Mouse (Mus musculus): ENCODE results near the gene Txnrd1. TPM values are rescaled to one million over a fixed set of nuclear protein-coding genes. Genes with fewer than 3 reads are reported as not detected.
A peak's percentile ranks its signal among the peaks of the same experiment; 100 is the strongest.

Txnrd1 gene
- polyA plus RNA-seq, 1 experiment = 32.2 TPM

DNA sequence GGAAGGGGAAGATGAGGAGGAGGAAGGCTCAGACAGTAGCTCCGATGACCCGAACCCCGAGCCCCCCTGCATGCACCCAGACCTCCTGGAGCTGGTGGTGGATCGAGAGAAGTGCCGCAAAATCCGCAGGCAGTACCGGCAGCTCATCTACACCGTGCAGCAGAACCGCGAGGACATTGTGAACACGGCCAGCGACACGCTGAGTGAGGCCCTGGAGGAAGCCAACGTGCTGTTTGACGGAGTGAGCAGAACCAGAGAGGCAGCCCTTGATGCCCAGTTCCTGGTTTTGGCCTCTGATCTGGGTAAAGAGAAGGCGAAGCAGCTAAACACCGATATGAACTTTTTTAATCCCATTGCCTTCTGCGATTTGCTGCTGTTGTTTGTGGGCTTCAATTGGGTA, 33.1 kb downstream of the Txnrd1 start:
- WGBS = 60% methylated on average over 18 of the region's 18 CpGs
- peaks cover 8% of the 10 kb centered on the region for H3K4me1 ChIP-seq (replicated peaks; ENCODE audit: control insufficient read depth, insufficient read depth, low read length)

GRCm38 (mm10) chr10:82868418-82869086, 34.8 kb downstream of the Txnrd1 start:
- no peak for DNase-seq
- peaks cover 4% of the 10 kb centered on the region for H3K4me1 ChIP-seq (replicated peaks; ENCODE audit: control insufficient read depth, insufficient read depth, low read length)
- WGBS = 82% methylated on average over 6 of the region's 6 CpGs
- H3K27me3 ChIP-seq (ENCODE audit: control insufficient read depth, insufficient read depth, low read length) = no peaks in the 10 kb centered on the region
- H3K36me3 ChIP-seq (ENCODE audit: control insufficient read depth, insufficient read depth, low read length) = no peaks in the 10 kb centered on the region
- no peak overlapping the region for H3K4me3 ChIP-seq (ENCODE audit: control insufficient read depth, insufficient read depth, low read length)
- no peak overlapping the region for H3K27ac ChIP-seq (ENCODE audit: control insufficient read depth, insufficient read depth, low read length)
- TF ChIP-seq POLR2A (IDR thresholded peaks at IDR 0.05; ENCODE audit: control insufficient read depth, extremely low read depth, insufficient read depth, low read length, poor library complexity) = no peak
- TF ChIP-seq CTCF (IDR thresholded peaks at IDR 0.05; ENCODE audit: borderline replicate concordance, control insufficient read depth, extremely low read depth, insufficient read depth, low read length, poor library complexity) = no peak

More for the DNA sequence above, 33.1 kb downstream of the Txnrd1 start:
- Histone ChIP-seq H3K27ac (ENCODE audit: control insufficient read depth, insufficient read depth, low read length) (no peak overlapping the region), H3K27me3 (ENCODE audit: control insufficient read depth, insufficient read depth, low read length) (no peaks in the 10 kb centered on the region), H3K4me3 (ENCODE audit: control insufficient read depth, insufficient read depth, low read length) (peak overlapping the region; percentile 4), H3K36me3 (ENCODE audit: control insufficient read depth, insufficient read depth, low read length) (no peaks in the 10 kb centered on the region)
- TF ChIP-seq POLR2A (IDR thresholded peaks at IDR 0.05; ENCODE audit: control insufficient read depth, extremely low read depth, insufficient read depth, low read length, poor library complexity) (no peak), CTCF (IDR thresholded peaks at IDR 0.05; ENCODE audit: borderline replicate concordance, control insufficient read depth, extremely low read depth, insufficient read depth, low read length, poor library complexity) (no peak)
- DNase-seq = no peak

DNA sequence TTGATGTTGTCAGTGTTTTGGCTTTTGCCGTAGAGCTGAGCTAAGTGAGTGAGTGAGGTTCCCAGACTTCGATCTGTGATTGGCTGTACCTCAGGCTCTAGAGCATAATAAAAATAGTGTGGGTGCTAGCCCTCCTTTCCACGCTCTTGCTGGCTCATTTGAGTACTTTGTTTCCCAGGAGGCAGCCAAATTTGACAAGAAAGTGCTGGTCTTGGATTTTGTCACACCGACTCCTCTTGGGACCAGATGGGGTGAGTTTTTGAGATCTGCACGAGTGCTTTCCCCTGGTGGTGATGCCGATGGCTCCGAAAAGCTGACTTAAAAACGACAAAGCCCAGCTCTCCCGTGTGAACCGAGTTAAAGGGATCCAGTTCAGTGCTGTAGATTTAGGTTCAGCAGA, 41.7 kb downstream of the Txnrd1 start:
- DNase-seq = no peak
- 96% methylated on average over 10 of the region's 10 CpGs for WGBS
- Histone ChIP-seq H3K27me3 (ENCODE audit: control insufficient read depth, insufficient read depth, low read length) (no peaks in the 10 kb centered on the region), H3K36me3 (ENCODE audit: control insufficient read depth, insufficient read depth, low read length) (peaks cover 34% of the 10 kb centered on the region), H3K4me3 (ENCODE audit: control insufficient read depth, insufficient read depth, low read length) (no peak overlapping the region), H3K4me1 (replicated peaks; ENCODE audit: control insufficient read depth, insufficient read depth, low read length) (no peaks in the 10 kb centered on the region; the same call in 1 of the 2 replicates), H3K27ac (ENCODE audit: control insufficient read depth, insufficient read depth, low read length) (no peak overlapping the region)
- TF ChIP-seq CTCF (IDR thresholded peaks at IDR 0.05; ENCODE audit: borderline replicate concordance, control insufficient read depth, extremely low read depth, insufficient read depth, low read length, poor library complexity) = no peak
- TF ChIP-seq POLR2A (IDR thresholded peaks at IDR 0.05; ENCODE audit: control insufficient read depth, extremely low read depth, insufficient read depth, low read length, poor library complexity) = no peak

DNA sequence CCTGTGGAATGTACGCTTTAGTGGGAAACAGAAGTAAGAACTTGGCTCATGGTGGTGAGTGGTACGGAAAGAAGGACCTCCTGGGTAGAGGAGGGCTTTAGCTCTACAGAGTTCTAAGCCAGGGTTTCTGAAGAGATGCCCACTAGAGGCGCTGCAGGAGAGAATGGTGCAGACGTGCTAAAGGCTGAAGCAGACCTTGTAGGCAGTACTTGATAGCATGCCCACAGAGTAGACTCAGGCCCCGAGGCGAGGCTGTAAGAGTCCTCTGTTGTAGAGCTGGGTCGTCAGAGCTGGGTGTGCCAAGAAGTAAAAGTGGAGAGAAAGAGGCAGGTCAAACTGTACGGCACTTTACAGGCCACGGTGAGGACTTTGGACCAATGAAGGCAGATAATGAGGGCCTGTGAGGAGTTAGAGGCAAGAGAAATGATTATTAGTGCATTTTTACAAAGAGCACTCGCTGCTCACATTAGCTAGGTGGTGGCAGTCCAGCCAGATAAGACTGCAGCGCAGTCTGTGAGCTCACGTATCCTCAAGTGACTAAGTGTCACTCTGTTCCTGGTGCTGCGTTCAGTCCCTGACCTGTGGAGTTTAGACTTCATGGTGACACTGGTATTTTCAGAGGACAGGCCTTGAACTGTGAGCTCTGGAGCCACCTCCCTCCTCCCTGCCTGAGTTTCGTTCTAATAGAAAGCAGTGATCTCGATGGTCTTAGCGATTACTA, 42.5 kb downstream of the Txnrd1 start:
- H3K4me1 ChIP-seq (replicated peaks; ENCODE audit: control insufficient read depth, insufficient read depth, low read length) = no peaks in the 10 kb centered on the region; the same call in 1 of the 2 replicates
- H3K27me3 ChIP-seq (ENCODE audit: control insufficient read depth, insufficient read depth, low read length) = no peaks in the 10 kb centered on the region
- peak; percentile 62 for DNase-seq
- H3K36me3 ChIP-seq (ENCODE audit: control insufficient read depth, insufficient read depth, low read length) = peaks cover 42% of the 10 kb centered on the region
- no peak overlapping the region for H3K27ac ChIP-seq (ENCODE audit: control insufficient read depth, insufficient read depth, low read length)
- H3K4me3 ChIP-seq (ENCODE audit: control insufficient read depth, insufficient read depth, low read length) = no peak overlapping the region
- 0 out of 2 replicates have a peak, but pooled peaks have one; percentile 14 for TF ChIP-seq CTCF (IDR thresholded peaks at IDR 0.05; ENCODE audit: borderline replicate concordance, control insufficient read depth, extremely low read depth, insufficient read depth, low read length, poor library complexity)
- no peak for TF ChIP-seq POLR2A (IDR thresholded peaks at IDR 0.05; ENCODE audit: control insufficient read depth, extremely low read depth, insufficient read depth, low read length, poor library complexity)
- WGBS = 90% methylated on average over 16 of the region's 16 CpGs

- Histone ChIP-seq H3K27ac (ENCODE audit: control insufficient read depth, insufficient read depth, low read length) (no peak overlapping the region), H3K36me3 (ENCODE audit: control insufficient read depth, insufficient read depth, low read length) (peaks cover 39% of the 10 kb centered on the region), H3K4me1 (replicated peaks; ENCODE audit: control insufficient read depth, insufficient read depth, low read length) (peaks cover 26% of the 10 kb centered on the region), H3K4me3 (ENCODE audit: control insufficient read depth, insufficient read depth, low read length) (no peak overlapping the region), H3K27me3 (ENCODE audit: control insufficient read depth, insufficient read depth, low read length) (no peaks in the 10 kb centered on the region)
- TF ChIP-seq CTCF (IDR thresholded peaks at IDR 0.05; ENCODE audit: borderline replicate concordance, control insufficient read depth, extremely low read depth, insufficient read depth, low read length, poor library complexity) (no peak), POLR2A (IDR thresholded peaks at IDR 0.05; ENCODE audit: control insufficient read depth, extremely low read depth, insufficient read depth, low read length, poor library complexity) (no peak)
- 6% methylated on average over 6 of the region's 6 CpGs for WGBS
- DNase-seq = no peak
Observed at GRCm38 (mm10) chr10:82887354-82887753, 53.6 kb downstream of the Txnrd1 start.

DNA sequence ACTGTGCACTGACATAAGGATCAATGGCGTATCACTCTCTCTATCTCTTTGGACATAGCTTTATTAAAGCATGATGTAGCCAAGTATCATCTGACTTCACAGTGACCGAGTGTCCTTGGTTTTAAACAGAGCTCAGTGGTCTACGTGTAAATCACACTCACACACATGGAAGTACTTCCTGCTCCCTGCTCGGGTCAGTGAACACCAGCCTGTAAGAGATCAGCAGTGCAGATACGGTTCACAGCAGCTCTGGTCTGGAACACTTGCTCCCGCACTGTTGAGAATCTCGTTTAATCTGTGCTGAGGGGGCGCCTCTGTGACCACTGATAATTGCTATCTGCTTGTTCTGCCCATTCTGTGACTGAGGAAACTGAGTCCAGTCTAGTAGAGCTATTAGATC, 54.8 kb downstream of the Txnrd1 start:
- peaks cover 37% of the 10 kb centered on the region for H3K4me1 ChIP-seq (replicated peaks; ENCODE audit: control insufficient read depth, insufficient read depth, low read length)
- 92% methylated on average over 8 of the region's 8 CpGs for WGBS
- no peak for TF ChIP-seq CTCF (IDR thresholded peaks at IDR 0.05; ENCODE audit: borderline replicate concordance, control insufficient read depth, extremely low read depth, insufficient read depth, low read length, poor library complexity)
- no peak for TF ChIP-seq POLR2A (IDR thresholded peaks at IDR 0.05; ENCODE audit: control insufficient read depth, extremely low read depth, insufficient read depth, low read length, poor library complexity)
- H3K27ac ChIP-seq (ENCODE audit: control insufficient read depth, insufficient read depth, low read length) = no peak overlapping the region
- DNase-seq = no peak
- H3K36me3 ChIP-seq (ENCODE audit: control insufficient read depth, insufficient read depth, low read length) = peaks cover 33% of the 10 kb centered on the region
- no peaks in the 10 kb centered on the region for H3K27me3 ChIP-seq (ENCODE audit: control insufficient read depth, insufficient read depth, low read length)
- no peak overlapping the region for H3K4me3 ChIP-seq (ENCODE audit: control insufficient read depth, insufficient read depth, low read length)

All from thymus, adult 2 months (tissue).